Mouse (Mus musculus) C2C12 (cell line): ENCODE results near the gene Rbfox2.

Experiments
- CTCF ChIP-seq: IDR thresholded peaks from one replicate; pipeline ENCODE4 v1.5.1; 2011; ENCODE audit not compliant: control insufficient read depth, insufficient read depth, insufficient read length
- MAX ChIP-seq: IDR thresholded peaks from one replicate; pipeline ENCODE4 v1.6.1; 2011; ENCODE audit warnings: mild to moderate bottlenecking, control low read depth
- MYOG ChIP-seq: IDR thresholded peaks from one replicate; pipeline ENCODE4 v1.6.1; 2011; ENCODE audit not compliant: control insufficient read depth, insufficient read length; ENCODE audit errors: extremely low read depth
- USF1 ChIP-seq: IDR thresholded peaks from one replicate; pipeline ENCODE4 v1.6.1; 2011; ENCODE audit warnings: low read depth, mild to moderate bottlenecking, control low read depth, moderate library complexity

DNA sequence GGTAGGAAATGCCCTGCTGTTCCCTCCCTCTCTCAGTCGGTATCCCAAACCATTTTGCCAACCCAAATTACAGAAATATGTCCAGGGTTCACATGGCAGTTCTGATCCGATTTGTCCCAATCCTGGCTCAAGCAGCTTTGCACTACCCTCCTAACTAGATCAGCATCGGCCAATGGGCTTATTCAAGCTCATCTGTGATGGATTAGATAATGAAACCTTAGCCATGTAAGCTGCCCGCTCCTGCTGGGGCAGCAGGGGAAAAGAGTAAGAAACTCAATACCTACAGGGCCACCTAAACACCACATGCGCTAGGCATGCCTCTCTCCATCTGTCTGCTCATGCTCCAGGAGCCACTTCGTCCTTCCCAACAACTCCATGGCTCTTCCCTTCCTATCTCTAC, 5.7 kb downstream of the Rbfox2 start:
- no peak for TF ChIP-seq CTCF
- TF ChIP-seq MYOG = no peak
- no peak for TF ChIP-seq MAX
- no peak for TF ChIP-seq USF1
